Mouse (Mus musculus): ENCODE measurements around the gene Pitpnm2. TPM values are rescaled to one million over a fixed set of nuclear protein-coding genes. Genes with fewer than 3 reads are reported as not detected.
"Not testable (repeated sequence)": the region's sequence is repeated elsewhere in the genome, so short reads cannot be mapped to it uniquely, and the experiment has no call there.

Pitpnm2 gene
- total RNA-seq (2021) = 100 to 1,000 TPM; 233 to 375 TPM

DNA sequence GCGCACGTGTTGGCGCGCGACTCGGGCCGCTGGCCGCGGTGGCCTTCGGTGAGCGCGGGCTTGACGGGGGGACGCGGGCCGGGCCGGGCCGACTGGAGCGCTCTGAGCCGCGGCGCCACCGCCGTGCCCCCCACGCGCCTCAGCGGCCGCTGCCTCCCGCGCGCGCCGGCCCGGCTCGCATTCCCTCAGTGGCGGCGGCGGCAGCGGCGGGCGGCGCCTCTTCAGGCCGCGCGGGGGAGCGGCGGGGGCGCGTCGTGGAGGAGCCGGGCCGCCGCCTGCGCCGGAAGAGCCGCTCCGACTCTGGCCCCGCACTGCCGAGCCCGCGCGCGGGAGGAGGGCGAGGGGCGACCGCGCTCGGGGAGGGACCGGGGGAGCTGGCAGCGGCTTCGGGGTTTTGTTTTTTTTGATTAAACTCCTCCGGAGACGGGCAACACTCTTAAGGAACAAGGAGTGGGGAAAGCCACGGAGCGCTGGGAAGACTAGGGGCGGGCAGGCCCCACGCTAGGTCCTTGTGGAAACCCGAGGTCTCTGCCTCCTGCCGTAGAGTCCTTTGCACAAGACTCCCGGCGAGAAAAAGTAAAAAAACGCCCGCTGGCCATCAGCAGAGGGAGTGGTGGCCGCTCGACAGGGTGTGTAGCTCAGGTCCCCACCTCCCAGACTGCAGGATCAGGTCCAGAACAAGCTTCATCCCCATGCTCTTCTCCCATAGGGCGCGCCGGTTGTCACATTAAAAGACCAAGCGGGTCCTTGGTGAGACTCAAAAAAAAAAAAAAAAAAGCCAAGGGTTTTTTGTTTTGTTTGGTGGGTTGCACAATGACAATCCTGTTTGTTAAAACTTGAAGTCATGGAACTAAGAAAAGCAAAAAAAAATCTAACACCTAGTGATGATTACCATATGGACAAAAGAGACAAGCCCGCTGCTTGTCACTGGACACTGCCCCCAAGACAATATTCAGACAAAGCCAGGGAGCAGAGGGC lies at the start of gene Pitpnm2:
TSS of gene Pitpnm2 (minus strand) at position 147 of the 978 bp plus-strand sequence.
- DNase-seq (ENCODE audit: low spot score in 2 of 2) = peak in 1 of 2 experiments; percentile 56
- intact Hi-C loops (cut with DNase I) = loop anchor here (2.0 to 5.0 kb wide), 4 partner anchors 29 to 88 kb away; no protein-coding TSS in a partner anchor

DNA sequence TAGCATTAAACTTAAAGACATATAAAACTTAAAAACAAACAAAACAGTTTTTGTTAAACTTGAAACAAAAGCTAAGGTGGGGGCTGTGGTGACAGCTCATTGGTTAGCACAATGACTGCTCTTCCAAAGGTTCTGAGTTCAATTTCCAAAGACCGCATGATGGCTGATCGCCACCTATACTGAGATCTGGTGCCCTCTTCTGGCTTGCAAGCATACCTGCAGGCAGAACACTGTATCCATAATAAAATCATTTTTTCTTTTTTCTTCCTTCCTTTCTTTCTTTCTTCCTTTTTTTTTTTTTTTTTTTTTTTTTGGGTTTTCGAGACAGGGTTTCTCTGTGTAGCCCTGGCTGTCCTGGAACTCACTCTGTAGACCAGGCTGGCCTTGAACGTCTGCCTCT lies 49.7 kb upstream of the Pitpnm2 start:
- not testable (repeated sequence) for DNase-seq (ENCODE audit: low spot score in 2 of 2)

DNA sequence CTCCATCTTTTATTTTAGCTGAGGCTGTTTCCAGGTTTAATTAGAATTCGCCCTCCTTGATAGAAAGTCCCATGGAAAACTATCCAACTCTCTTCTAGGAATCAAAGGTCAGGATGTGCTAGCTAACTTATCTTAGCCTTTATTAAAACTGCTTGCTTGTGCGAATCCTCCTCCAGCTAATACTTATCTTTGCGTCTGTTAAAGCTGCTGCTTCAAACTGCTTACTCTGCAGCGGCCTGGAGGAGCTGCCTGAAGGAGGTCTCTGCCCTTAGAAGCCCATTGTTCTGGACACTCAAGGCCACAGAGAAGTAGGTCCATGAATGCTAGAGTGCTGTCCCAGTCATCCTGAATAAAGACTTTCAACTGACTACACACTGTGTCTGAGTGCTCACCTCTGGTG lies 46.9 kb upstream of the Pitpnm2 start:
- intact Hi-C loops (cut with DNase I) = no loop called here
- DNase-seq (ENCODE audit: low spot score in 2 of 2) = no peak

More for the DNA sequence above, 49.7 kb upstream of the Pitpnm2 start:
- intact Hi-C loops (cut with DNase I) = not testable (repeated sequence)

- DNase-seq (ENCODE audit: low spot score in 2 of 2) = no peak
- intact Hi-C loops (cut with DNase I) = no loop called here
Measured at GRCm38 (mm10) chr5:124293967-124294366, 44.4 kb upstream of the Pitpnm2 start.

- DNase-seq (ENCODE audit: low spot score in 2 of 2) = no peak
- intact Hi-C loops (cut with DNase I) = no loop called here
Measured at GRCm38 (mm10) chr5:124290216-124290615, 40.7 kb upstream of the Pitpnm2 start.

DNA sequence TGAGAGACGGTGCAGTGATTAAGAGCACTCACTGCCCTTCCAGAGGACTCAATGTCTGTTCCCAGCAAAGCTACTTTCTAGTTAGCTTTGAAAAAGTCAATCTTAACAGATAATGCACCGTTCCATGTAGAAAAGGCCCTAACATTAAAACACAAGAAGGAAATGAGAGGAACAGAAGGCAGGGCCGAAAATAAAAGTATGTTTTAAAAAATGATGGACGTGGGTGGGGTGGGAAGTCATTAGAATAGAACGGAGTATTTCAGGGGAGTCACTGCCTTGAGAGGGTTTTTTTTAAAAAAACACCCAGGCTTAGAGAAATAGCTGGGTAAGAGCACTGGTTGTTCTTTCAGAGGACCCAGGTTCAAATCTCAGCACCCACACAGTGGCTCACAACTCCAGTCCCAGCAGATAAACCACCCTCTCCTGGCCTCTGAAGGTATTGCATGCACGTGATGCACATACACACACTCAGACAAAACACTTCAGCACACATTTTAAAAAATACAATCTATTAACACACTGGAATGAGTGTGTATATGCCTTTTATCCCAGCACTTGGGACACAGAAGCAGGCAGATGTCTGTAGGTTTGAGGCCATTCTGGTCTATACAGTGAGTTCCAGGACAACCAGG lies 38.2 kb upstream of the Pitpnm2 start:
- DNase-seq (ENCODE audit: low spot score in 2 of 2) = no peak
- intact Hi-C loops (cut with DNase I) = no loop called here

- intact Hi-C loops (cut with DNase I) = no loop called here
- DNase-seq (ENCODE audit: low spot score in 2 of 2) = no peak
Measured at GRCm38 (mm10) chr5:124284330-124284729, 34.8 kb upstream of the Pitpnm2 start.

GRCm38 (mm10) chr5:124282854-124283253 lies 33.3 kb upstream of the Pitpnm2 start:
- no peak for DNase-seq (ENCODE audit: low spot score in 2 of 2)
- intact Hi-C loops (cut with DNase I) = no loop called here

DNA sequence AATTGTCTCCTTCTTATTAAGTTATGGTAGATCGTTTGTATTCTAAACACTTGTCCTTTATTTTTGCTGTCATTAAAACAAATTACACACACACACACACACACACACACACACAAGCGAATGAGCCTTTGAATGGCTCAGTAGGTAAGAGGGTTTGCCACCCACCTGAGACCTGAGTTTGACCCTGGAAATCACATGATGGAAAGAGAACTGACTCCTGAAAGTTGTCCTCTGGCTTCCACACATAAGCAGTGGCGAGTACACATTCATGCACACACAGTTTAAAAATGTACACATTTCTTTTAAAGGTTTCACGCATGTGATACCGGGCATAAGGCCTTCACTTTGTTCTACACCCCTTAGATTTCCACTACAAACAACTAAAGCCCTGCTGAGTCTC lies 20.7 kb upstream of the Pitpnm2 start:
- DNase-seq (ENCODE audit: low spot score in 2 of 2) = no peak
- intact Hi-C loops (cut with DNase I) = no loop called here

GRCm38 (mm10) chr5:124269661-124270060 lies 20.1 kb upstream of the Pitpnm2 start:
- DNase-seq (ENCODE audit: low spot score in 2 of 2) = no peak
- intact Hi-C loops (cut with DNase I) = no loop called here

DNA sequence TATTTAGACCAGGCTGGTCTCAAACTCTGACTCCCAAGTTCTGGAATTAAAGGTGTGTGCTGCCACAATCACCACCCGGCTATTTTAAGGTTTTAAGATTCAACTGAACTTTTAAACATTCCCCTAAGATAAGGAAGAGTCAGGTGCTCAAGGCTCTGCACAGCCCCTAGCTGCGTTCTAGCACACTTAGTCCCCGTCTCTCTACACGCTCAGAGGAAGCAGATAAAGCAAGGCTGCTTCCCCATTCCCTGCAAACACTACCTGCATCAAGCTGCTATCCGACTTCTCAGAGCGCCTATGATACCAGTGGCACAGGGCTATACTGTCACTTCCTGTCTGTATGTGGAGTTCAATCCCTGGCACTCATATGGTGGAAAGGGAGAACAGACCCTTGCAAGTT lies 18.1 kb upstream of the Pitpnm2 start:
- DNase-seq (ENCODE audit: low spot score in 2 of 2) = no peak
- intact Hi-C loops (cut with DNase I) = no loop called here

DNA sequence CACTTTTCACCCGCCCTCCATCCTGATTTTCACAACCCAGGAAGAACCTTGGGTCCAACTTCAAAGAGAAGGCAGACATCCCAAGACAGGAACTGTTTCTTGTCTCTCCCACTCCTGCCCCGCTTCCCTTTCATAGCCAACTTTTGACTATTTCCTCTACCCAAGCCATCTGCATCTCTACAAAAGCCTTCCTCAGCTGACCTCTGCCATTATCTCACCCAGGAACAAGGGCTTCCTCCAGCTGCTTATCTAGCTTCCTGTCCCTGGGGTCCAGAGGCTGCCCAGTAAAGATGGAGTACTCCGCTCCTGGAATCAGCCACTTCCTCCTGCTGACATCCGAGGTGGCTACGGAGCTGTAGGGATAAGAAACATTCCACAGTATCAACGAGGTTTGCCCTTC lies 17.3 kb upstream of the Pitpnm2 start:
- intact Hi-C loops (cut with DNase I) = no loop called here
- no peak for DNase-seq (ENCODE audit: low spot score in 2 of 2)

DNA sequence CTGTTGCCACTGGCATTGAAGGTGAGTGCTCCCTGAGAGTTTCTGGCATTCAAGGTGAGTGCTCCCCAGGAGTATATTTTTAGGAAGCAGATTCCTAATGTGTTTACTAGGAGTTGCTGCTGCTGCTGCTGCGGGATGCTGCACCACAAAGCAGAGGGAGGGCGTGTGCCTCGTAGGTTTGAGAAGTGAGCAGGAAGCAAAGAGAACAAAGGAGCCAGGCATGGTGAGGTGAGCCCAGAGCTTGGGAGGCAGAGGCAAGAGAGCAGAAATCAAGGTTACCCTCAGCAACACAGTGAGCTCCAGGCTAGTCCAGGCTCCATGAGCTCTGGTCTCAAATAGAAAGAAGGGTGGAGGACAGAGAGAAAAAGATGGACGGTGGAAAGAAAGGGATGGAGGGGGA lies 13.7 kb upstream of the Pitpnm2 start:
- intact Hi-C loops (cut with DNase I) = no loop called here
- no peak for DNase-seq (ENCODE audit: low spot score in 2 of 2)

- intact Hi-C loops (cut with DNase I) = no loop called here
- DNase-seq (ENCODE audit: low spot score in 2 of 2) = no peak
Measured at GRCm38 (mm10) chr5:124262090-124262489, 12.5 kb upstream of the Pitpnm2 start.

DNA sequence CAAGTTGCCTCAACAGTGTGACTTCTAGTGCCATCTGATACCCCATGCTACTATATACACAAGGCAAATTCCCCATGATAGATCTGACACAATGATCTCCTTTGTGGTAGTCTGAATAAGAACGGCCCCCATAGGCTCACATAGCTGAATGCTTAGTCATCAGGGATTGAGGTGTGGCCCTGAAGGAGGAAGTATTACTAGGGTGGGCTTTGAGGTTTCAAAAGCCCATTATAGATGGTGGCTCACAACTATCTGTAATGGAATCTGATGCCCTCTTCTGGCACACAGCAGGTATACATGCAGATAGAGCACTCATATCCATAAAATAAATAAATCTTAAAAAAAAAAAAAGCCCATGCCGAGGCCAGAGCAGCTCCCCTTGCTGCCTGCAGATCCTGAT lies 9.6 kb upstream of the Pitpnm2 start:
- intact Hi-C loops (cut with DNase I) = no loop called here

GRCm38 (mm10) chr5:124258026-124258425 lies 8.5 kb upstream of the Pitpnm2 start:
- no peak for DNase-seq (ENCODE audit: low spot score in 2 of 2)
- intact Hi-C loops (cut with DNase I) = no loop called here

More for the DNA sequence above, 9.6 kb upstream of the Pitpnm2 start:
- DNase-seq (ENCODE audit: low spot score in 2 of 2) = no peak

DNA sequence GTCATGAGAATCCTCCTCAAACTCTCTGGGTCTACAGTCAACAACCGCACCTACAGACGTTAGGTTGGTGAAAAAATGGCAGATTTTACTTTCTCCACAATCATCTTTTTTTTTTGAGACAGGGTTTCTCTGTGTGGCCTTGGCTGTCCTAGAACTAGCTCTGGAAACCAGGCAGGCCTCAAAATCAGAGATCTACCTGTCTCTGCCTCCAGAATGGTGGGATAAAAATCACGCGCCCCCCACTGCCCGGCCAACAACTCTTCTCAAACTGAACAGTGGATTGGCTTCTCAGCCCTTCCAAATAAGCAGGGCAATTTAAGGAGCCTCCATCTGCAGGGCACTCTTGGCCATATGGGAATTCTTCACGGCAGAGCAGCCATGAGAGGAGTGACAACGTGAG lies 5.6 kb upstream of the Pitpnm2 start:
- intact Hi-C loops (cut with DNase I) = no loop called here
- no peak for DNase-seq (ENCODE audit: low spot score in 2 of 2)

- intact Hi-C loops (cut with DNase I) = loop anchor here (5.0 kb wide), 1 partner anchor 81 kb away; no protein-coding TSS in a partner anchor
- no peak for DNase-seq (ENCODE audit: low spot score in 2 of 2)
Measured at GRCm38 (mm10) chr5:124253555-124253954, 4.0 kb upstream of the Pitpnm2 start.

DNA sequence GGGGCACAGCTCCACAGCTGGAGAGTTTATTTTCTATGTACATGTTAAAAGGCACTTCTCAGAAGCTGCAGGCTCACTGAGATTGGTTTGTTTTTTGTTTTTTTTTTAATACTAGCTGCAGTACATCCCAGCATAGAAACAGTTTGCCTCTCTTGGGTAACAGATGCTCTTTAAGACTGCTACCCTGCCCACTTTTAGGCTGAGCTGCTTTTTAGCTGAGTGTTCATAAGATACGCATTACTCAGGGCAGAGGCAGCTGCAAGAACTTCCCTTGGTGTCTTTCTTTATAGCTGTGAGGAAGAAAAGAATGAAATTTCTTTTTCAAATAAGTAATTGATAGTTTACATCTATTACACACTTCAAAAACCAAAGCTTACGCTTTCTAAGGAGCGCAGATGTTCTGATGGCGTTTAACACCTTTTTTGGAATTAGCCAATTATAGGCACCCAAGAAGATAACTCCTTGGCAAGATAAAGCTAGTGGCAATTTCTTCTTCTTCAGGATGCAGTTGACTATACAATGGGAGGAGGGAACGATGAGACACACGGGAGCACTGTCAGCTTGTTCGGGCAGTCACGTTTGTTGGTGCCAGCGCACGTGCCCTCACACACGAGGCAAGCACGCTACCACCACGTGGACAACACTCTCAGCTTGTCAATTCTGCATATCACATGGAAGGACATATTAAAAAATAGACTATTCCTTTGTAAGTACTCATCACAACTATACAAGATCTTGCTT lies 3.2 kb upstream of the Pitpnm2 start:
- intact Hi-C loops (cut with DNase I) = loop anchor here (5.0 kb wide), 1 partner anchor 80 kb away; no protein-coding TSS in a partner anchor

DNA sequence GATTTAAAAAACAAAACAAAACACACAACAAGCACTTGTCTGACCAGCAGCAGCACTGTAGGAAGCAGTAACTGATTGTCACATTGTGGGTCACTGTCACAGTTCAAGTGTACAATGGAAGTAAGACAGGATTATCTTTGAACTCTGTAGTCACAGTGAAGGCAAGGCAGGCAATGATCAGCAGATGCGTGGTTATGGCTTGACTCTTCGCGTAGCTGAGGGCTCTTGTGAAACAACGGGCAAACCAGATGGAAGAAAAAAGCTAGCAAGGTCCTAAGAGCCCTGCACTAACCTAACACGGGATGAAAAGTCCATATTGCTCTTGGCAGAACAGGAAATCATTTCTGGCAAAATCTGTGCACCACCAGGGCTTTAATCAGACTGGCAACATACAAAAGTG lies 1.5 kb upstream of the Pitpnm2 start:
- no peak for DNase-seq (ENCODE audit: low spot score in 2 of 2)
- intact Hi-C loops (cut with DNase I) = loop anchor here (5.0 kb wide), 1 partner anchor 79 kb away; no protein-coding TSS in a partner anchor

More for the DNA sequence above, 3.2 kb upstream of the Pitpnm2 start:
- DNase-seq (ENCODE audit: low spot score in 2 of 2) = peak in 1 of 2 experiments; percentile 42

Data from left cerebral cortex, postnatal 36 days (tissue).